Mouse (Mus musculus) midbrain, embryonic 16.5 days (tissue): ENCODE measurements around the gene Pwwp2a. TPM values are rescaled to one million over a fixed set of nuclear protein-coding genes. Genes with fewer than 3 reads are reported as not detected.

Experiments used
- ATAC-seq: fragments of 200-750 bp; cut with Nextera tagmentation; 2 replicates; pipeline ENCODE4 v1.8.0; 2017; ENCODE audit warnings: moderate TSS enrichment
- H3K27ac ChIP-seq: fragments of 300-500 bp; sonication (generic); 2 replicates; pipeline ENCODE4 v1.5.1; 2014; ENCODE audit warnings: mild to moderate bottlenecking, low read length, mixed read lengths
- H3K27me3 ChIP-seq: fragments of 300-500 bp; sonication (generic); 2 replicates; pipeline ENCODE4 v1.6.1; 2014; ENCODE audit warnings: low read depth, low read length, mixed read lengths; ENCODE audit not compliant: control insufficient read depth, insufficient read depth
- H3K36me3 ChIP-seq: fragments of 300-500 bp; sonication (generic); 2 replicates; pipeline ENCODE4 v1.6.1; 2014; ENCODE audit warnings: mild to moderate bottlenecking, low read length, moderate library complexity, mixed read lengths; ENCODE audit not compliant: control insufficient read depth, insufficient read depth
- H3K4me1 ChIP-seq: fragments of 300-500 bp; sonication (generic); 2 replicates; pipeline ENCODE4 v1.6.1; 2014; ENCODE audit warnings: mild to moderate bottlenecking, low read length, mixed read lengths; ENCODE audit not compliant: control insufficient read depth, insufficient read depth
- H3K4me2 ChIP-seq: fragments of 300-500 bp; sonication (generic); 2 replicates; pipeline ENCODE4 v1.6.1; 2014; ENCODE audit warnings: mild to moderate bottlenecking, low read length, mixed read lengths
- H3K4me3 ChIP-seq: fragments of 300-500 bp; sonication (generic); 2 replicates; pipeline ENCODE4 v1.5.1; 2014; ENCODE audit warnings: low read depth, mild to moderate bottlenecking, low read length, moderate library complexity, mixed read lengths
- H3K9ac ChIP-seq: fragments of 300-500 bp; sonication (generic); 2 replicates; pipeline ENCODE4 v1.6.1; 2014; ENCODE audit warnings: low read depth, low read length, mixed read lengths
- H3K9me3 ChIP-seq: fragments of 300-500 bp; sonication (generic); replicated peaks from 2 replicates; pipeline ENCODE4 v1.6.1; 2014; ENCODE audit warnings: mild to moderate bottlenecking, low read length, mixed read lengths; ENCODE audit not compliant: control insufficient read depth, poor library complexity, severe bottlenecking
- WGBS: fragments of 180-500 bp; shearing (Covaris S2); extraction: QIAGEN DNeasy Blood & Tissue Kit; methylation state at CpG from one replicate; pipeline ENCODE4 v1.1.7; 2014; 5-methylcytosine and 5-hydroxymethylcytosine counted together
- polyA plus RNA-seq: library from polyadenylated mRNA; unstranded; fragments of >200 nt; fragmentation: Nextera tagmentation; extraction: Ambion mirVana; gene quantifications from 2 replicates; pipeline ENCODE4 v1.2.1, GENCODE M21; 2015

Gene Pwwp2a
- polyA plus RNA-seq, 1 experiment from 2014 or later, result 24.5 TPM

- 84% methylated on average over 1 of the region's 1 CpGs for WGBS
- no peaks in the 10 kb centered on the region for H3K4me1 ChIP-seq
These were observed 21.8 kb downstream of the Pwwp2a start for GRCm38 (mm10) chr11:43703552-43703951.

DNA sequence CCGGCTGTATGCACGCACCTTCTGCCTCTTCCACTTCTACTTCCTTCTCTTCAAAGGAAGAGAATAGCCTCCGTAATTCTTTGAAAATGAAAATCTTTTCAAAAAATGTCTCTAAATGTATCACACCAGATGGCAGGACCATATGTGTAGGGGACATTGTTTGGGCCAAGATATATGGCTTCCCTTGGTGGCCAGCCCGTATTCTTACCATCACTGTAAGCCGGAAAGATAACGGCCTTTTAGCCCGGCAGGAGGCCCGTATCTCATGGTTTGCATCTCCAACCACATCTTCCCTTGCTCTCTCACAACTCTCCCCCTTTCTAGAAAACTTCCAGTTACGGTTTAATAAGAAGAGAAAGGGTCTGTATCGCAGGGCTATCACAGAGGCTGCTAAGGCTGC is 24.0 kb downstream of the Pwwp2a start:
- Histone ChIP-seq H3K27me3 (no peaks in the 10 kb centered on the region), H3K4me3 (no peak overlapping the region), H3K9ac (no peak overlapping the region), H3K27ac (no peak overlapping the region), H3K4me2 (no peak overlapping the region), H3K36me3 (peaks cover 13% of the 10 kb centered on the region; the same call in 1 of the 2 replicates), H3K9me3 (no peaks in the 10 kb centered on the region), H3K4me1 (no peaks in the 10 kb centered on the region)
- no peak for ATAC-seq
- 85% methylated on average over 10 of the region's 10 CpGs for WGBS

More at GRCm38 (mm10) chr11:43703552-43703951, 21.8 kb downstream of the Pwwp2a start:
- Histone ChIP-seq H3K4me3 (no peak overlapping the region), H3K4me2 (no peak overlapping the region), H3K9ac (no peak overlapping the region), H3K36me3 (peaks cover 13% of the 10 kb centered on the region; the same call in 1 of the 2 replicates), H3K9me3 (no peaks in the 10 kb centered on the region), H3K27me3 (no peaks in the 10 kb centered on the region), H3K27ac (no peak overlapping the region)
- no peak for ATAC-seq

DNA sequence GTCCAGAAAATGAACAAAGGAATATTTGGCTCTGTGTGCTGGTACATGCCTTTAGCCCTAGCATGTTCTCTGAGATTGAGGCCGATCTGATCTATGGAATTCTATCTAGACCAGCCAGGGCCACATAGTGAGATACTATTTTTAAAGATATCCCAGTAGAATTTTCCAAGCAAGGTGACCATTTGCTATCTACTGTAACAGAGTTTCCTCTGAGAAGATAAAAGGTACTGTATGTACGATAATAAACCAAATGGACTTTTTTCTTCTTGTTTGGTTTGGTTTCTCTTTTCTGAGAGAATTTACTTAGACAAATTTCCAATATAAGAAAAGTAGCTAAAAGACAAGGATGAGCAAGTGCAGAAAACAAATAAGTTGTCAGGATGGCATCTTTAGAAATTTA is 26.6 kb downstream of the Pwwp2a start:
- no peaks in the 10 kb centered on the region for H3K9me3 ChIP-seq
- H3K4me2 ChIP-seq, result no peak overlapping the region
- no peaks in the 10 kb centered on the region for H3K4me1 ChIP-seq
- no peak overlapping the region for H3K9ac ChIP-seq
- H3K4me3 ChIP-seq, result no peak overlapping the region
- no peak for ATAC-seq
- no peaks in the 10 kb centered on the region for H3K27me3 ChIP-seq
- WGBS, result 91% methylated on average over 2 of the region's 2 CpGs
- peaks cover 13% of the 10 kb centered on the region; the same call in 1 of the 2 replicates for H3K36me3 ChIP-seq
- no peak overlapping the region for H3K27ac ChIP-seq

DNA sequence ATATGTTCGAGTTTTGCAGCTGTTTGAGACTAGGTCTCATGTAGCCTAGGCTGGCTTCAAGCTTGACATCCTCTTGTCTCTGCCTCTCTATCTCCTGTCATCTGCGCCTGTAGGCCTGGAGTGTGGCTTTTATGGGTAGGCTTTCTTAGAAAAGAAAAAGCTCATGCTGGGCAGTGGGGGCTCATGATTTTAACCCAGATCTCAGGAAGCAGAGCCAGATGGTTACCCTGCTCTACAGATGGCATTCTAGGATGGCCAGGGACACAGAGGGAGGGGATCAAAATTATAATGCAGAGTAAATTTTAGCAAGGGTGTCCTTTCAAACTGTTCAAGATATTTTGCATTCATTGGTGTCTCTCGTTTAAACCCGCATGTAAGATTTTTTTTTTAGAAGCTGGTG is 30.4 kb downstream of the Pwwp2a start:
- Histone ChIP-seq H3K4me3 (no peak overlapping the region), H3K9me3 (no peaks in the 10 kb centered on the region), H3K4me2 (no peak overlapping the region), H3K27me3 (no peaks in the 10 kb centered on the region), H3K9ac (no peak overlapping the region), H3K4me1 (no peaks in the 10 kb centered on the region), H3K36me3 (0 out of 2 replicates have a peak, but pooled peaks cover 2% of the 10 kb centered on the region), H3K27ac (no peak overlapping the region)
- ATAC-seq, result no peak
- WGBS, result 86% methylated on average over 4 of the region's 4 CpGs

DNA sequence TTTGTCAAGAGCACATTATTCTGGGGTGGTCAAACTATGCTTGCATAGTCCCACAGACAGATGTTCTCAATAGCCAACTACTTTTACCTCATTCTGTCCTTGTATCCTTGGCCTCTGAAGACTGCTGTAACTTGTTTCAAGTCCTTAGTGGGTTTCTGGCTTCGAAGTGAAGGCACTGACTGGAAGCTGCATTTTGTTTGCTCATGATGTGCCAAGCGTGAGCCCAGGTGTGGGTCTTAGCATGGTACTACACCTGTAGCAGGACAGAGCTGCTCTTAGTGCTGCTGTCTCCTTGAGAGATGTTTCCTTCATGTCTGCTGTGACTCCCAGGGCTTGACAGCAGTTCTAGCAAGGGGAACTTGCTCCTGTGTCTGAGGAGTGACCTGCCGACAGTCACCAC is 41.6 kb downstream of the Pwwp2a start:
- peaks cover 2% of the 10 kb centered on the region for H3K36me3 ChIP-seq
- H3K27ac ChIP-seq, result no peak overlapping the region
- no peaks in the 10 kb centered on the region for H3K4me1 ChIP-seq
- no peak for ATAC-seq
- no peaks in the 10 kb centered on the region for H3K9me3 ChIP-seq
- WGBS, result 87% methylated on average over 3 of the region's 3 CpGs
- H3K27me3 ChIP-seq, result no peaks in the 10 kb centered on the region
- no peak overlapping the region for H3K4me3 ChIP-seq
- H3K4me2 ChIP-seq, result no peak overlapping the region
- no peak overlapping the region for H3K9ac ChIP-seq

- no peak overlapping the region for H3K27ac ChIP-seq
- no peaks in the 10 kb centered on the region for H3K4me1 ChIP-seq
- ATAC-seq, result no peak
- no peak overlapping the region for H3K4me3 ChIP-seq
- H3K36me3 ChIP-seq, result peaks cover 20% of the 10 kb centered on the region
- H3K4me2 ChIP-seq, result no peak overlapping the region
- H3K27me3 ChIP-seq, result no peaks in the 10 kb centered on the region
- WGBS, result 88% methylated on average over 7 of the region's 7 CpGs
- no peaks in the 10 kb centered on the region for H3K9me3 ChIP-seq
- no peak overlapping the region for H3K9ac ChIP-seq
These were observed 46.0 kb downstream of the Pwwp2a start for GRCm38 (mm10) chr11:43727796-43728195.

DNA sequence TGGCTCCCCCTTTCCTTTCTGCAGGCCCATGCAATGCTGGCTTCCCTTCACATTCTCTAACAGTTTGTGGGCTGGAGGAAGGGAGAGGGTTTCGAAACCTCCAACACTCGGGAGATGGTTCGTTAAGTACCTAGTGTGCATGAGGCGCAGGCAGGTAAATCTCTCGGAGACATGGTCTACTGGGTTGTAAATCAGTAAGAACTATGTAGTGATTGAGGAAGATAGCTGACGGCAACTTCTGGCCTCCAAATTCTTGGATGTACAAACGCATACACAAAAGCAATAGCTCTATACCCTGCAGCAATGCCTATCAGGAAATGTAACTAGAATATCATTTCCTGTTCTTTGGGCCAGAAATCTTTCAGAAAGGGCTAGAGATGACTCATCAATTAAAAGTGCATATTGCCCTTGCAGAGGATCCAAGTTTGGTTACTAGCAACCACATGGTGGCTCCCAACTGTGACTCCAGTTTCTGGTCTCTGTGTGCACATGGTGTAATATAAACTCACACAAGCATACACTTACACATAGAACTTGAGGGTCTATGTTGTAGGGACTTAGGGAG is 47.0 kb downstream of the Pwwp2a start:
- ATAC-seq, result no peak

DNA sequence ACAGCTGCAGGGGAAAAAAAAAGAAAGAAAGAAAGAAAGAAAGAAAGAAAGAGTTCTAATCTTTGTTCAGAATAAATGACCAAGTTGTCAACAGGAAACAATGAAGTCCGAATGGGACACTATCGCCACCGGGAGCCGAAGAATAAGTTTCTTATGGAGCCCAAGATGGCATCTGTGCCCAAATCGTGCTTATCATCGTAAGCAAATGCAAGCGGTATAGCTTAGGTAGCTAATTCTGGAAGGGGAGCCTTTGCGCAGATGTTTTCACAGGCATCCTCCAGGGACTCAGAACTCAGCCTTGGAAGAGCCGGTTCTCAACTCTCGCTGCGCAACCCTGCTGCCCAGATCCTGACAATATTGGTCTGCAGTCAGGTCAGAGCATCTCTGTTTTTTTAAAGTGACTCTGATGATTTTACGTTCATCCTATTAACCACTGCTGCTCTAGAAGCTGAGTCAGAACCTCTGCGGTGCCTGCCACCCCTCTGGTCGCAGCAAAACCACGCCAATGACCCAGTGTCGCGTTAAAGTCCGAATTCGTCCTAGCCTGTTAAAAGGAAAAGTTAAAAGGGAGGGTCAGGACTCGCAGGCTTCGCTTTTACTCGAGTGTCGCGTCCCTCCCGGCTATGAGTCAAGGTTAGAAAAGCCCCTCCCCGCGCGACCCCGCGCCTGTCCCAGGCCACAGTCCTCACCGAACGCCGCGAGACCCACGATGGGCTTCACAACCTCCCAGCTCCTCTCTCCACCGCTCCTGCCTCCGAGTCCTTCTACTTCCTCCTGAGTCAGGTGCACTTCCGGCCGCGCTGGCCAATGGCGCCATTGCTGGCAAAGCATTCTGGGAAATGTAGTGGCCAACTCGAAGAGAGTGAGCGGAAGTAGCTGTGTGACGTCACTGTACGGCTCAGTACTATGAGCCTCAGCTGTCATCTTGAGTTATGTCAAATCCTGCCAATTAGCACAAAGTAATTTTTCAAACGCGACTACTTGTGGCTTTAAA is 65.7 kb downstream of the Pwwp2a start, which contains the start of gene Ttc1:
Gene Ttc1, minus strand, starts transcription at position 776 of the 994 bp plus-strand sequence.
- peak within 1 kb of the TSS; percentile 97 for H3K4me2 ChIP-seq
- peak within 1 kb of the TSS; percentile 40 for H3K27ac ChIP-seq
- WGBS, result 4% methylated on average over 47 of the region's 47 CpGs
- H3K27me3 ChIP-seq, result no peaks in the 10 kb centered on the region
- H3K36me3 ChIP-seq, result peaks cover 12% of the 10 kb centered on the region
- peaks cover 13% of the 10 kb centered on the region for H3K4me1 ChIP-seq
- no peaks in the 10 kb centered on the region for H3K9me3 ChIP-seq
- peak within 1 kb of the TSS; percentile 58 for H3K4me3 ChIP-seq
- peak within 1 kb of the TSS; percentile 71 for H3K9ac ChIP-seq
- ATAC-seq, result peak; percentile 99

More for the DNA sequence above, 47.0 kb downstream of the Pwwp2a start:
- Histone ChIP-seq H3K4me1 (no peaks in the 10 kb centered on the region), H3K9me3 (no peaks in the 10 kb centered on the region), H3K9ac (no peak overlapping the region), H3K4me3 (no peak overlapping the region), H3K27me3 (no peaks in the 10 kb centered on the region), H3K27ac (no peak overlapping the region), H3K36me3 (peaks cover 27% of the 10 kb centered on the region), H3K4me2 (no peak overlapping the region)
- 91% methylated on average over 7 of the region's 7 CpGs for WGBS

DNA sequence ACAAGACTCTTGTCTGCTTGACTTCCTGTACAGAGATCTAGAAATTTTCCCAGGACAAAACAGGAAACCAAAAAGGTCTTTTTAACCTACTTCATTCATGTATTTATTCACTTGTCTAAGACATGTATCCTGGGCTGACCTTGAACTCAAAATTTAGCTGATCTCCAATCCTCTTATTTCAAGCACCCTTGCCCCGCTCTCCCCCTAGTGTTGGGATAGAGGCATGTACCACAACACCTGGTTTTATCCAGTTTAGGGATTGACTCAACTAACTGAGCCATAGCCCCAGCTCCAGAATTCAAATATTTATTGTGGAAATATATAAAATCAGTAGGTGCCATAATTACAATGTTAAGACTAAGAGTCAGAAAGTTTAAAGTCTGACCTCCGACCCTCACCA is 69.7 kb downstream of the Pwwp2a start:
- ATAC-seq, result no peak
- Histone ChIP-seq H3K27me3 (no peaks in the 10 kb centered on the region), H3K4me2 (no peak overlapping the region), H3K27ac (no peak overlapping the region), H3K9ac (no peak overlapping the region), H3K9me3 (no peaks in the 10 kb centered on the region), H3K4me1 (peaks cover 12% of the 10 kb centered on the region), H3K4me3 (no peak overlapping the region), H3K36me3 (no peaks in the 10 kb centered on the region)
- 75% methylated on average over 2 of the region's 2 CpGs for WGBS
